Mouse (Mus musculus) granulocyte monocyte progenitor cell, adult 5-6 weeks (primary cell): Measurements from ENCODE around the gene Gm7792. TPM values are rescaled to one million over a fixed set of nuclear protein-coding genes. Genes with fewer than 3 reads are reported as not detected.
"Not testable (repeated sequence)": the region's sequence is repeated elsewhere in the genome, so short reads cannot be mapped to it uniquely, and the experiment has no call there.

Experiments
- ATAC-seq: replicated peaks from 2 replicates; pipeline ENCODE4 v1.8.0; 2016; ENCODE audit warnings: mild to moderate bottlenecking, moderate TSS enrichment, inconsistent platforms; ENCODE audit not compliant: poor library complexity, severe bottlenecking
- total RNA-seq, 2 experiments: library from RNA; stranded (forward) in 1 of 2; stranded (reverse) in 1 of 2; fragments of 200-712, 200-1000 nt in 1 of 2; fragments of >200 nt in 1 of 2; fragmentation: Nextera tagmentation in 1 of 2; gene quantifications; 2 replicates each; pipeline ENCODE4 v1.2.3; 2014 to 2017

Gene Gm7792
- total RNA-seq (2014; fragmentation: Nextera tagmentation) (not detected in 2 replicates), total RNA-seq (2017) (not detected in 2 replicates)

GRCm38 (mm10) chr5:93843476-93843875, at the start of gene Gm7792:
Gene Gm7792, plus strand, starts transcription at chr5:93843776.
- not testable (repeated sequence) for ATAC-seq

Other genes with a start within 250 kb of the Gm7792 start
- gene C87414, start 172.2 kb upstream of the Gm7792 start, total RNA-seq (2014; fragmentation: Nextera tagmentation) = not detected in 2 replicates
- not detected in 2 replicates for gene C87414, start 172.2 kb upstream of the Gm7792 start, total RNA-seq (2017)
- gene Gm16429, start 85.3 kb downstream of the Gm7792 start, total RNA-seq (2014; fragmentation: Nextera tagmentation) = not detected in 2 replicates
- gene Gm16429, start 85.3 kb downstream of the Gm7792 start, total RNA-seq (2017) = not detected in 2 replicates
- not detected in 2 replicates for gene BC061212, start 226.8 kb downstream of the Gm7792 start, total RNA-seq (2014; fragmentation: Nextera tagmentation)
- gene BC061212, start 226.8 kb downstream of the Gm7792 start, total RNA-seq (2017) = not detected in 2 replicates
- gene Gm6351, start 232.6 kb downstream of the Gm7792 start, total RNA-seq (2014; fragmentation: Nextera tagmentation) = not detected in 2 replicates
- not detected in 2 replicates for gene Gm6351, start 232.6 kb downstream of the Gm7792 start, total RNA-seq (2017)